Comparison of ENCODE assay signal across 23 mouse cellular contexts in the genomic region with DNA sequence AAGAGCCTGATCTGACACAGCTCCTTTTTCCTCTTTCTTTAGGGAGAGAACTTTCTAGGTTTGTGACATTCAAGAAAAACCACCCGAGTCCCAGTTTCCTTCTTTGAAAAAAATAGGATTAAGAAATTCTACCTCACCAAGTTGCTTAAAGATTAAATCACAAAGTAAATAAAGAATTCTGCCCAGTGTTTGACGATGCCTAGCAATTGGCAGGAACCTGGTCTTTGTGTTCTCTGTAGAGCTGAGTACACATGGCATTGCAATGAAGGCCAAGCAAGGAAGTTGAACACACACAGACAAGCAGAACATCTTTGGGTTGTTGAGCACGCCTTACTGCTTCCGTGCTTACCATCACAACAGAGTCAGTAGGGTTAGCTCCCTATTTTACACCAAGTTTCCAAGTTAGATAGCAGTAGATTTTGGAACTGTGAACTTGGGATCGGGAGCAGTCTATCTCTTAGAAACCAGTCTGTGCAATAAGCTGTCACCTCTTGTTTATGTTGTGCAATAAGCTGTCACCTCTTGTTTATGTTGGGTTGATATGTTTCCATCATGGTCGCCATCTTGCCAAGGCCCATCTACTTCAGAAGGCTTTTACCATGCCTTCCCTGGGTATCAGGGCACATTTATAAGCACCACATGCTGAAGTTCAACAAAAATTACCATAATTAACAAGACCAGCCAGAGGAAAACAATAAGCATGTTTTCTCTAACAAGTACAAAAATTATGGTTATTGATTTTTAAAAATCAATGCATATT.
A peak's percentile ranks its signal among the peaks of the same experiment; 100 is the strongest.
DNase-seq lines count a peak whose midpoint lies in the region; ATAC-seq and TF ChIP-seq lines count a peak whose summit lies in the region.
"Had no signal": no experiment of that assay in that cellular context is flagged by ENCODE, and none has a peak within 500 bp of the region (broad histone marks: within the 10 kb centered on the region; RNA-seq: fewer than 3 reads in every experiment).

No protein-coding gene starts in this region.

- peak; percentile 52 for DNase-seq in heart, adult 11 months
- DNase-seq in lung, adult 18-20 months: peak; percentile 16 to 49
- DNase-seq in lung, postnatal 14 days: no peak
- peak; percentile 46 for DNase-seq in lung, postnatal 36 days
- no peak for DNase-seq in thymus, adult 2 months
- DNase-seq: adrenal gland, postnatal 14 days; cerebellum, adult 18-20 months; cerebellum, adult 9-11 months; cerebellum, postnatal 36 days; gastrocnemius, adult 2 months; gastrocnemius, postnatal 25 days had no signal

- H3K4me2 ChIP-seq in heart, embryonic 12.5 days: no peak overlapping the region
- H3K4me2 ChIP-seq in hindbrain, embryonic 13.5 days: no peak overlapping the region
- H3K4me2 ChIP-seq: embryonic facial prominence, embryonic 15.5 days; heart, embryonic 15.5 days; hindbrain, embryonic 15.5 days had no signal

- H3K36me3 ChIP-seq in heart, embryonic 12.5 days: no peaks in the 10 kb centered on the region
- no peaks in the 10 kb centered on the region for H3K36me3 ChIP-seq in ES-Bruce4 (ENCODE audit: control insufficient read depth, insufficient read depth, low read length, poor library complexity, severe bottlenecking)
- no peaks in the 10 kb centered on the region for H3K36me3 ChIP-seq in hindbrain, embryonic 13.5 days
- H3K36me3 ChIP-seq in thymus, adult 2 months (ENCODE audit: control insufficient read depth, insufficient read depth, low read length): no peaks in the 10 kb centered on the region
- H3K36me3 ChIP-seq: embryonic facial prominence, embryonic 15.5 days; forebrain, embryonic 10.5 days; heart, embryonic 15.5 days; hindbrain, embryonic 10.5 days; hindbrain, embryonic 15.5 days had no signal

- TF ChIP-seq POLR2A in ES-Bruce4 (IDR thresholded peaks at IDR 0.05; ENCODE audit: insufficient read depth, low read length): no peak
- no peak for TF ChIP-seq POLR2A in thymus, adult 2 months (IDR thresholded peaks at IDR 0.05; ENCODE audit: control insufficient read depth, extremely low read depth, insufficient read depth, low read length, poor library complexity)

- 83% methylated on average over 6 of the region's 6 CpGs for WGBS in heart, embryonic 12.5 days
- WGBS in hindbrain, embryonic 13.5 days: 94% methylated on average over 6 of the region's 6 CpGs
- WGBS in thymus, adult 2 months: 95% methylated on average over 6 of the region's 6 CpGs

- TF ChIP-seq CTCF in ES-Bruce4 (IDR thresholded peaks at IDR 0.05; ENCODE audit: low read depth, low read length): no peak
- TF ChIP-seq CTCF in thymus, adult 2 months (IDR thresholded peaks at IDR 0.05; ENCODE audit: borderline replicate concordance, control insufficient read depth, extremely low read depth, insufficient read depth, low read length, poor library complexity): no peak

- no peak overlapping the region for H3K9ac ChIP-seq in heart, embryonic 12.5 days
- H3K9ac ChIP-seq in ES-Bruce4 (ENCODE audit: low read depth, poor library complexity, severe bottlenecking): no peak overlapping the region
- H3K9ac ChIP-seq in hindbrain, embryonic 13.5 days: no peak overlapping the region
- H3K9ac ChIP-seq: embryonic facial prominence, embryonic 15.5 days; heart, embryonic 15.5 days; hindbrain, embryonic 15.5 days had no signal

- H3K4me3 ChIP-seq in heart, embryonic 12.5 days: no peak overlapping the region
- H3K4me3 ChIP-seq in ES-Bruce4 (ENCODE audit: low read depth, low read length): no peak overlapping the region
- H3K4me3 ChIP-seq in hindbrain, embryonic 13.5 days: no peak overlapping the region
- no peak overlapping the region for H3K4me3 ChIP-seq in thymus, adult 2 months (ENCODE audit: control insufficient read depth, insufficient read depth, low read length)
- H3K4me3 ChIP-seq: embryonic facial prominence, embryonic 15.5 days; erythroblast, embryonic 14.5 days; forebrain, embryonic 10.5 days; gastrocnemius, adult 2 months; heart, embryonic 15.5 days; hindbrain, embryonic 10.5 days; hindbrain, embryonic 15.5 days had no signal

- no peak for TF ChIP-seq EP300 in ES-Bruce4 (IDR thresholded peaks at IDR 0.05; ENCODE audit: insufficient read depth, low read depth, low read length)

- peaks cover 4% of the 10 kb centered on the region; the same call in 1 of the 2 replicates for H3K4me1 ChIP-seq in heart, embryonic 12.5 days (replicated peaks)
- H3K4me1 ChIP-seq in ES-Bruce4 (ENCODE audit: control insufficient read depth, insufficient read depth, low read length): peaks cover 7% of the 10 kb centered on the region
- H3K4me1 ChIP-seq in hindbrain, embryonic 13.5 days (replicated peaks): no peaks in the 10 kb centered on the region
- no peaks in the 10 kb centered on the region for H3K4me1 ChIP-seq in thymus, adult 2 months (replicated peaks; ENCODE audit: control insufficient read depth, insufficient read depth, low read length)
- H3K4me1 ChIP-seq: embryonic facial prominence, embryonic 15.5 days; forebrain, embryonic 10.5 days; heart, embryonic 15.5 days; hindbrain, embryonic 10.5 days; hindbrain, embryonic 15.5 days had no signal

- no peaks in the 10 kb centered on the region for H3K27me3 ChIP-seq in heart, embryonic 12.5 days (replicated peaks)
- no peaks in the 10 kb centered on the region for H3K27me3 ChIP-seq in ES-Bruce4 (ENCODE audit: control insufficient read depth, insufficient read depth, low read length, poor library complexity, severe bottlenecking)
- no peaks in the 10 kb centered on the region for H3K27me3 ChIP-seq in hindbrain, embryonic 13.5 days
- no peaks in the 10 kb centered on the region for H3K27me3 ChIP-seq in thymus, adult 2 months (ENCODE audit: control insufficient read depth, insufficient read depth, low read length)
- H3K27me3 ChIP-seq: embryonic facial prominence, embryonic 15.5 days; heart, embryonic 15.5 days; hindbrain, embryonic 15.5 days; Patski had no signal

- ATAC-seq in heart, embryonic 12.5 days (ENCODE audit: insufficient number of reproducible peaks, low FRiP score): no peak
- no peak for ATAC-seq in hindbrain, embryonic 13.5 days (ENCODE audit: low FRiP score)
- ATAC-seq: activated CD4-positive, CD25-positive, alpha-beta regulatory T cell, adult 4 months; forebrain, embryonic 14.5 days; Patski had no signal

- 0 out of 2 replicates have a peak, but pooled peaks cover 2% of the 10 kb centered on the region for H3K9me3 ChIP-seq in heart, embryonic 12.5 days (replicated peaks)
- H3K9me3 ChIP-seq in ES-Bruce4 (replicated peaks; ENCODE audit: control insufficient read depth, insufficient read depth, low read length, poor library complexity, severe bottlenecking): no peaks in the 10 kb centered on the region; the same call in 1 of the 2 replicates
- H3K9me3 ChIP-seq in hindbrain, embryonic 13.5 days: no peaks in the 10 kb centered on the region
- H3K9me3 ChIP-seq: embryonic facial prominence, embryonic 15.5 days; forebrain, embryonic 10.5 days; heart, embryonic 15.5 days; hindbrain, embryonic 10.5 days; hindbrain, embryonic 15.5 days had no signal

- no peak overlapping the region for H3K27ac ChIP-seq in heart, embryonic 12.5 days (ENCODE audit: poor library complexity, severe bottlenecking)
- 0 out of 2 replicates have a peak overlapping the region, but pooled peaks have one; percentile 15 for H3K27ac ChIP-seq in ES-Bruce4 (ENCODE audit: insufficient read depth, low read length)
- H3K27ac ChIP-seq in hindbrain, embryonic 13.5 days: no peak overlapping the region
- H3K27ac ChIP-seq in thymus, adult 2 months (ENCODE audit: control insufficient read depth, insufficient read depth, low read length): no peak overlapping the region
- H3K27ac ChIP-seq: embryonic facial prominence, embryonic 15.5 days; forebrain, embryonic 10.5 days; gastrocnemius, adult 2 months; heart, embryonic 15.5 days; hindbrain, embryonic 10.5 days; hindbrain, embryonic 15.5 days had no signal

Comparison
In these comparisons a context has a peak if more than half of its experiments do, and no peak if none do; other contexts are left out.
1. DNase-seq: peak in heart, adult 11 months (single experiment), lung, adult 18-20 months (2 of 2) and lung, postnatal 36 days (single experiment); none in lung, postnatal 14 days (single experiment) and thymus, adult 2 months (single experiment).